Mouse (Mus musculus): ENCODE measurements at regions not wholly inside any gene's neighbourhood (a gene's known extent, or its start where the extent isn't known, plus 50 kb on each side); places are given as distances from the start of the nearest gene placed in this dataset.

DNA sequence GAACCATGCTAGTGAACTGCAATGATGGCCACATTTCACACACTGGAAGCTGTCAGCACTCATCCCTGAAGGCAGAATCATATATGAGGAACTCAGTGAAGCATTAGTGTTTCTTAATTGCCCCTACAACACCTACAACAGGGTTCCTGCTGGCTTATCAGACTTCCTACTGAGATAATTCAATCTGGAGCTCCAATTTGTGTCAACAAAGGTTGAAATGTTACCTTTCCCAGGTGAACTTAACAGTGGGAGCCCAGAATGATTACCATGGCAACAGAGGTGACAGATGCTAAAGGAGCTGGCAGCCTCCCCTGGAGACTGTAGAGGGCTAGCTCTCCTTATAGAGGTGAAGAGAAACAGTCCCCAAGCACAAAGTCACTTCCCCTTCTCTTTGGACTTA is 330.1 kb upstream of the Luzp2 start:
- H3K4me3 ChIP-seq (ENCODE audit: control insufficient read depth in 1 of 2, insufficient read depth in 1 of 2, low read depth in 2 of 2, low read length in 2 of 2), result no peak overlapping the region
- no peak for DNase-seq (ENCODE audit: low read depth, low spot score)
- no peaks in the 10 kb centered on the region for H3K27me3 ChIP-seq (ENCODE audit: control insufficient read depth in 1 of 2, insufficient read depth in 2 of 2, low read length in 2 of 2)
- H3K27ac ChIP-seq (ENCODE audit: control insufficient read depth, low read depth, low read length), result no peak overlapping the region
- H3K9me3 ChIP-seq (replicated peaks; ENCODE audit: insufficient read depth, low read length), result no peaks in the 10 kb centered on the region
- H3K79me2 ChIP-seq (ENCODE audit: control insufficient read depth, insufficient read depth, low read length, poor library complexity), result no peaks in the 10 kb centered on the region
- H3K4me1 ChIP-seq (ENCODE audit: control insufficient read depth in 1 of 2, insufficient read depth in 2 of 2, low read length in 2 of 2), result no peaks in the 10 kb centered on the region
- TF ChIP-seq MAX (IDR thresholded peaks at IDR 0.05; ENCODE audit: low read length), result no peak
- TF ChIP-seq TCF12 (IDR thresholded peaks at IDR 0.05; ENCODE audit: low read depth, low read length), result no peak
- no peak for TF ChIP-seq MYC (IDR thresholded peaks at IDR 0.05; ENCODE audit: low read depth, low read length)
- no peak for TF ChIP-seq MEF2A (IDR thresholded peaks at IDR 0.05; ENCODE audit: extremely low read depth, insufficient replicate concordance, low read depth, low read length, poor library complexity, severe bottlenecking)
- no peak for TF ChIP-seq GABPA (IDR thresholded peaks at IDR 0.05; ENCODE audit: low read depth, low read length)
- no peak for TF ChIP-seq E2F4 (IDR thresholded peaks at IDR 0.05; ENCODE audit: borderline replicate concordance, low read depth, low read length)
- no peak for TF ChIP-seq POLR2AphosphoS5 (IDR thresholded peaks at IDR 0.05; ENCODE audit: borderline replicate concordance, low read depth, low read length)
- no peak for TF ChIP-seq KAT2A (conservative IDR thresholded peaks at IDR 0.05; ENCODE audit: low read depth, low read length)
- no peak for TF ChIP-seq CHD1 (IDR thresholded peaks at IDR 0.05; ENCODE audit: low read depth, low read length)
- no peak for TF ChIP-seq GATA1 (IDR thresholded peaks at IDR 0.05; ENCODE audit: low read depth, low read length)
- no peak for TF ChIP-seq MAFK (IDR thresholded peaks at IDR 0.05; ENCODE audit: borderline replicate concordance, low read depth, low read length)
- no peak for TF ChIP-seq POLR2A (IDR thresholded peaks at IDR 0.05; ENCODE audit: control insufficient read depth in 1 of 2, insufficient read depth in 1 of 2, low read depth in 1 of 2, low read length in 2 of 2, poor library complexity in 1 of 2)
- TF ChIP-seq ZC3H11A (IDR thresholded peaks at IDR 0.05; ENCODE audit: low read depth, low read length), result no peak
- no peak for TF ChIP-seq ELF1 (IDR thresholded peaks at IDR 0.05; ENCODE audit: low read depth, low read length)
- TF ChIP-seq RCOR1 (IDR thresholded peaks at IDR 0.05; ENCODE audit: low read depth, low read length), result no peak
- no peak for TF ChIP-seq SIN3A (IDR thresholded peaks at IDR 0.05; ENCODE audit: low read length)
- no peak for TF ChIP-seq MAZ (IDR thresholded peaks at IDR 0.05; ENCODE audit: low read depth, low read length)
- no peak for TF ChIP-seq TBP (IDR thresholded peaks at IDR 0.05; ENCODE audit: low read depth, low read length)
- H3K9ac ChIP-seq (ENCODE audit: control insufficient read depth, low read depth, low read length, poor library complexity, severe bottlenecking), result no peak overlapping the region
- no peaks in the 10 kb centered on the region for H3K36me3 ChIP-seq (ENCODE audit: control insufficient read depth in 1 of 2, insufficient read depth in 2 of 2, low read length in 2 of 2)

DNA sequence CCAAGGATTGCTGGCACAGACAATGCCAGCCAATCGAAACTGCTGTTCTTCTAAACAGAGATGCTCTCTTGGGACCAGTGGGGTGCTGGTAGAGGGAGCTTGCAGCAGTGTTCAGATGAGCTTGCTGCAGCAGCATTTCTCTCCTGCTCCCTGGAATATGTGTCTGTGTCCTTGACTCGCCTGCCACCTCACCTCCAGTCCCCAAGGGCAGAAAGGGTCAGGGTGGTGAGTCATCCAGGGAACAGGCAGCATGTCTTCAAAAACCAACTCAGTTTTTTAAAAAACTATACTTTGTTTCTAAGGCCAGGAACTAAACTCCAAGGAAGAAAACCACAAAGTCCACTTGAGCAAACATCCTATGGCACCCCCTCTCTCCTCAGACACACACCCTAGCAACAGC is 328.3 kb upstream of the Luzp2 start:
- Histone ChIP-seq H3K27ac (ENCODE audit: control insufficient read depth, low read depth, low read length) (no peak overlapping the region), H3K27me3 (ENCODE audit: control insufficient read depth in 1 of 2, insufficient read depth in 2 of 2, low read length in 2 of 2) (no peaks in the 10 kb centered on the region), H3K4me3 (ENCODE audit: control insufficient read depth in 1 of 2, insufficient read depth in 1 of 2, low read depth in 2 of 2, low read length in 2 of 2) (no peak overlapping the region), H3K9ac (ENCODE audit: control insufficient read depth, low read depth, low read length, poor library complexity, severe bottlenecking) (no peak overlapping the region), H3K4me1 (ENCODE audit: control insufficient read depth in 1 of 2, insufficient read depth in 2 of 2, low read length in 2 of 2) (no peaks in the 10 kb centered on the region), H3K9me3 (replicated peaks; ENCODE audit: insufficient read depth, low read length) (no peaks in the 10 kb centered on the region), H3K36me3 (ENCODE audit: control insufficient read depth in 1 of 2, insufficient read depth in 2 of 2, low read length in 2 of 2) (no peaks in the 10 kb centered on the region), H3K79me2 (ENCODE audit: control insufficient read depth, insufficient read depth, low read length, poor library complexity) (no peaks in the 10 kb centered on the region)
- DNase-seq (ENCODE audit: low read depth, low spot score), result no peak
- TF ChIP-seq TCF12 (IDR thresholded peaks at IDR 0.05; ENCODE audit: low read depth, low read length), result no peak
- no peak for TF ChIP-seq BHLHE40 (IDR thresholded peaks at IDR 0.05; ENCODE audit: borderline replicate concordance, low read depth, low read length)
- no peak for TF ChIP-seq ZNF384 (IDR thresholded peaks at IDR 0.05; ENCODE audit: low read depth, low read length)
- no peak for TF ChIP-seq TAL1 (IDR thresholded peaks at IDR 0.05; ENCODE audit: low read length)
- no peak for TF ChIP-seq ZC3H11A (IDR thresholded peaks at IDR 0.05; ENCODE audit: low read depth, low read length)
- no peak for TF ChIP-seq UBTF (IDR thresholded peaks at IDR 0.05; ENCODE audit: borderline replicate concordance, insufficient read depth, low read depth, low read length)
- no peak for TF ChIP-seq USF2 (IDR thresholded peaks at IDR 0.05; ENCODE audit: borderline replicate concordance in 1 of 2, insufficient read depth in 1 of 2, low read depth in 1 of 2, low read length in 2 of 2)
- TF ChIP-seq E2F4 (IDR thresholded peaks at IDR 0.05; ENCODE audit: borderline replicate concordance, low read depth, low read length), result no peak
- TF ChIP-seq POLR2AphosphoS2 (IDR thresholded peaks at IDR 0.05; ENCODE audit: low read length), result no peak
- no peak for TF ChIP-seq MXI1 (IDR thresholded peaks at IDR 0.05; ENCODE audit: low read depth, low read length)
- TF ChIP-seq CHD1 (IDR thresholded peaks at IDR 0.05; ENCODE audit: low read depth, low read length), result no peak
- no peak for TF ChIP-seq ZKSCAN1 (IDR thresholded peaks at IDR 0.05; ENCODE audit: low read depth, low read length)
- TF ChIP-seq MEF2A (IDR thresholded peaks at IDR 0.05; ENCODE audit: extremely low read depth, insufficient replicate concordance, low read depth, low read length, poor library complexity, severe bottlenecking), result no peak
- TF ChIP-seq EP300 (IDR thresholded peaks at IDR 0.05; ENCODE audit: low read depth in 1 of 2, low read length in 2 of 2), result no peak
- no peak for TF ChIP-seq USF1 (IDR thresholded peaks at IDR 0.05; ENCODE audit: low read depth, low read length)
- no peak for TF ChIP-seq RAD21 (IDR thresholded peaks at IDR 0.05; ENCODE audit: low read depth, low read length)
- no peak for TF ChIP-seq MYC (IDR thresholded peaks at IDR 0.05; ENCODE audit: low read depth, low read length)
- no peak for TF ChIP-seq POLR2AphosphoS5 (IDR thresholded peaks at IDR 0.05; ENCODE audit: borderline replicate concordance, low read depth, low read length)
- TF ChIP-seq ZMIZ1 (IDR thresholded peaks at IDR 0.05; ENCODE audit: low read depth, low read length), result no peak
